Mouse (Mus musculus) c-Kit-positive CD71-negative TER-119-negative erythroid progenitor cells, embryonic 14.5 days (primary cell): ENCODE data around the gene Izumo4.

Source experiments
- DNase-seq: peaks from one replicate; pipeline ENCODE4 v3.0.0-alpha.2; 2013; ENCODE audit warnings: low read depth

Gene Izumo4

GRCm38 (mm10) chr10:80701721-80702535, at the start of gene Izumo4, which contains the start of gene Mob3a:
Gene Izumo4, plus strand, starts transcription at chr10:80702184.
Gene Mob3a, minus strand, starts transcription at chr10:80701977.
- DNase-seq: peak; percentile 97

GRCm38 (mm10) chr10:80653156-80653720, 48.7 kb upstream of the Izumo4 start:
- DNase-seq: no peak

DNA sequence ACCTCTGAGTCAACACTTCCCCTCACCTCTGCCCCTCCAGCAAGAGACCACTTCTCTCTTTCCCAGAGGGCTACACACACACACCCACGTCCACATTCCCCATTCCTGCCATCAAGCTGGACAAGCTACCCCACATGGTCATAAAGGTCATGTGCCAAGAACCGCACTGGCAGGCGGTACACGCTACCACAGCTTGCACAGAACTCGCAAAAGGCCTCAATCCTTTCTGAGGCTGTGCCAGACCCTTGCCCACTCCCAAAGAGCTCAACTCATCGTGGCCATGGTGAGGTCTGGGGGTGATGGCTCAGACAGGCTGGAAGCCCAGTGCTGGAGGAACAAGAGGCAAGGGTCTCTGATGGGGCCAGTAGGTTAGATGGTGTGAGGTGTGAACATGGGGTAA, 47.1 kb upstream of the Izumo4 start:
- DNase-seq: no peak

DNA sequence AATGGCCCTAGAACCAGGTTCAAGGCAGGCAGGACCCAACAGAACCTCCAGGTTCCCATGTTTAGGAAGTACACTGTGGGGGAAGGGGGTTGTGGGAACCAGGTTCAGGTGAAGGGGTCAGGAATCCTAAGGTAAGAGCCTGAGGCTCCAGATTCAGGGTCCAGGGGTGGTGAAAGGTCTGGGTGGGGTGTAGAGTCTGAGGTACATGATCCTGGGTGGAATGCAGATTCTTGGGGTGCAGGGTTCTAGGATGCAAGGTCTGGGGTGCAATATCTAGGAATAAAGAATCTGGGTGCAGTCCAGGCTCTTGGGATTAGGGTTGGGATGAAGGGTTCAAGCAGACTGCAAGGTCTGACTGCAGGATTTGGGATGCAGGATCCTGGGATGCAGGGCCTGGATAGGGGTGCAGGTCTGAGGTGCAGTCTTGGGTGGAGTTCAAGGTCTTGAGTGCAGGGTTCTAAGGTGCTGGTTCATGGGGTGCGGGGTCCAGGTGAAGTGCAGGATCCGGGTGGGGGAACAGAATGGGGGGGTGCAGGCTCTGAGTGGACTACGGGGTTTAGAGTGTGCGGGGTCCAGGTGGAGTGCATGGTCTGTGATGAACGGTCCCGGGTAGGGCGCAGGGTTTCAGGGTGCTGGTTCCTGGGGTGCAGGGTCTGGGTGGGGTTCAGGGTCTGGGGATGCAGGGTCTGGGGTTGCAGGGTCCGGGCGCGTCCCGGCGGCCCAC, 46.4 kb upstream of the Izumo4 start:
- no peak for DNase-seq

DNA sequence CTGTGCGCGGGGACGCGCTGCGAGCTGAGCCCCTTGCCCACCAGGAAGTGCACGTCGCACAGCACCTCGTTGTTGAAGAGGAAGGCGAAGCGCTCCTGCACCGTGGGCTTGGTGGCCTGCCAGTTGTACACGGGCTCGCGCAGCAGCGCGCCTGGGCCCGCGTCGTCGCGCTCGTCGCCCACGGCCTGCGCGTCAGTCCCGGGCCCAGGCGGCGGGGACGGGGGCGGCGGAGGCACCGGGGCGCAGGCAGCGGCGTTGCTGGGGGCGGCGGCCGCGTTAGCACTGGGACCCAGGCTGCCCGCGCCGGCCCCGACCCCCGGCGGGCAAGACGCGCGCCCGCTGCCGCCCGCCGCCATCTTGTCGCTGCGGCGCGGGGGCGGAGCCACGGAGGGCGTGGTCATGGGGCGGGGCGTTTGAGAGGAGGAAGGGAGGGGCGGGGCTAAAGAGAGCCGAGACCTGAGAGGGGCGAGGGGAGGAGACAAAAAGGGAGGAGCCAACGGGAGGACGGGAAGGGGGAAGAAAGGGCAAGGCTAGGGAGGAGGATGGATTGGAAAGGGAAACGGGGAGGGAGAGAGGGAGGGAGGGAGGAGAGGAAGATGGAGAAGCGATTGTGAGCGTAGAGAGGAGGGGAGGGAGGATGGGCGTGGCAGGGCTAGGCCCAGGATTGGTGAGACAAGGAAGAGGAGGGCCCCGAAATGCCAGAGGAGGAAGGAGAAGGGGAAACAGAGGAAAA, 45.7 kb upstream of the Izumo4 start:
- peak; percentile 93 for DNase-seq

DNA sequence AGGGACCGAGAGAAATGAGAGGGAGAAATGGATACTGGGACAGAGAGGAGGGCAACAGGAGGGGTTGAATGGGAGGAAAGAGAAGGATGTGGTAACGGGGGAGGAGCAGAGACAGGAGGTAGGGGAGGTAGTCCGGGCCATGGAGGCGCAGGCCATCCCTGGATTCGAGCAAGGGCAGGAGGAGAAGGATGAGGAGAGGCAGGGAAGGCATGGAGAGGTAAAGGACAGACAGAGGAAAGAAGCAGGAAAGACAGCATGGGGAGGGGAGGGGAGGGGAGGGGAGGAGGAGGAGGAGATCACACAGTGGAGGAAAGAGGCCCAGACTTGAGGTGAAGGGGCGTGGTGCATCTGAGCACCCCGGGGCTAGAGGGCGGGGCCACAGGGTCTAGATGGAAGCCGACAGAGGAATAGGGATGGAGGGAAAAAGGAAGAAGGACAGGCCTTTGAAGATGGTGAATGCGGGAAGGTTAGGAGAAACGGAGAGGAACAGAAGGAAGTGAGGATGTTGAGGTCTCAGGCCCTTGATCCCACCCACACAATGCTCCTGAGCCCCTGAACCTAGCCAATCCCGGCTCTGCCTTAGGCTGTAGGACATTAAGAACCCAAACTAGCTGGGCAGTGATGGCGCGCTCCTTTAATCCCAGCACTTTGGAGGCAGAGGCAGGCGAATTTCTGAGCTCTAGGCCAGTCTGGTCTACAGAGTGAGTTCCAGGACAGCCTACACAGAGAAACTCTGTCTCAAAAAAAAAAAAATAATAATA, 44.9 kb upstream of the Izumo4 start, which contains the start of gene Btbd2:
Gene Btbd2, minus strand, starts transcription at position 209 of the 761 bp plus-strand sequence.
- DNase-seq: no peak

- DNase-seq: no peak
Observed at GRCm38 (mm10) chr10:80658194-80658840, 43.7 kb upstream of the Izumo4 start.

- no peak for DNase-seq
Observed at GRCm38 (mm10) chr10:80658841-80659202, 43.2 kb upstream of the Izumo4 start.

DNA sequence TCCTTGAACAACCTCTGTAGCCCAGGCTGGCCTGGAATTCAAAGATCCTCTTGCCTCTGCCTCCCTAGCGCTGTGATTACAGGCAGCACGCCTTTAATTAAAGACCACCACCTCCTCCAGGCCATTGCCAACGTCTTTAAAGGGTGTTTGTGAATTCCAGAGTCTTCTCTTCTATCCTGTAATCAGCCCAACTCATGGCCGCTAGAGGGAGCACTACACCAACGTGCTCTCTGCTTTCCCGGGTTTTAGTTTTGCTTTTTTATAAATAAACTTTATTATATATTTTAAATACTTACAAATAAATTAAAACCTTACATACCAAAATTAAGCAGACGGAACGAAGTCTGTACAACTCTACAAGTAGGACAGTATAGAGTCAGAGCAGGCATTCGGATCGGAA, 42.8 kb upstream of the Izumo4 start:
- DNase-seq: peak; percentile 67

DNA sequence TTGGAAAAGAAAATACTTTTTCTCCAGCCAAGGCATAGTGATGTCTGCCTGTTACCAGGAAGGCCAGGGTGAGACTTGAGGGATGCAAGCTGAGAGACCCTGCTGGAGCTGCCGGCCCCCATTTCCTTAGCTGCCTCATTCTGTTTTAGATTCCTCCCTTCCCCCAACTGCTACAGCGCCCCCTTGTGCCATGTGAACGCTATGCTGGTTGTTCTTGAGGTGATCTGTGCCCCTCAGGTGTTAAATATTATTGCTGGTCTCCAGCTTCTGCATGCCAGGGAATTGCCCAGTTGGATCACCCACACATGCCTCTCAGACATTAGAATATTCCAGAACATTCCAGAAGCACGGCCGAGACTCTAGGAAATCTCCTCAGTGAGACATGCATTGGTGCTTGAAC, 40.8 kb upstream of the Izumo4 start:
- peak; percentile 78 for DNase-seq

DNA sequence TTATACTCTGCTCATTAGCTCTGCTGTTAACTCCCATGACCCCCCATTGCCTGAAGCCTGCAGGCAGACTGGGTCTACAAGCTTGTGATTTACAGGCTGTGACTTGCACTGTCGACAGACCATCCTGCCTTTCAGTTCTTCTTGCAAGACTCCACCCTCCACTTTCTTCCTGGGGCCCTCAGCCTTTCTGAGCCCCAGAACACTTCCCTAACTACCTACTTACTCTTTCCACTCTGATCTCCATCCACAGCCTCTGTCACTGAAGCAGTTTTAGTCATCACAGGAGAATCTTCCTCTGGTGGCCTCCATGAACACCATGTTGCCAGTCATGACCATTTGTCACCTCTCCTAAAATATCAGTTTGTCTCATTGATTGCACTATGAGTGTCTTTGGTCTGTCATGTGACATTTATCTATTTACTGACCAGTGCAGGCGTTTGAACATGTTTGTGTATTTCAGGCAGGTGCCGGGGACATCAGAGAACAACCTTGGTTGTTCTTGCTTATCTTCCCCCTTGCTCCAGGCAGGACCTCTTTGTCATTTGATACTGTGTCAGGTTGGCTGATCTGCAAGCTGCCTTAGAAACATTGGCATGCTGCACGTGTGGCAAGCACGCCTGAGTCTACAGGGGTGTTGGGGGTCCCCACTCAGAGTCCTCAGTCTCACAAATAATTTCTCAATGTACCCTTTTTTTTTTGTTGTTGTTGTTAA, 38.3 kb upstream of the Izumo4 start:
- peak; percentile 43 for DNase-seq

GRCm38 (mm10) chr10:80664197-80665015, 37.6 kb upstream of the Izumo4 start:
- peak; percentile 43 for DNase-seq

DNA sequence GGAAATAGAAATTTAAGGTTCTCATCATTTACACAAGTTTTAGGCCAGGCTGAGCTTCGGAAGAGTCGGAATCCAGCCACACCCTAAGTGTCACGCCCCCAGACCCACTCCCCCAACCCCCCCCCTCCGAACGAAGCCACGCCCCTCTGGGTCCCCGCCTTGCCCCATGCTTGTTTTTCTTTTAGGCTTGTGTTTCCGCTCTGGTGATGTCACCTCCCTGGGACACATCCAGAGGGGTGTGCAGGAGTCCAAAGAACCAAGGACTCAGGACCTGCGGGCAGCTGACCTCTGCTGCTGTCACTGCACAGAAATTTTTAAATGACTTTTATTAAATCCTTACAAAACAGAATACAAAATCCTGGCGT, 37.0 kb upstream of the Izumo4 start:
- no peak for DNase-seq

DNA sequence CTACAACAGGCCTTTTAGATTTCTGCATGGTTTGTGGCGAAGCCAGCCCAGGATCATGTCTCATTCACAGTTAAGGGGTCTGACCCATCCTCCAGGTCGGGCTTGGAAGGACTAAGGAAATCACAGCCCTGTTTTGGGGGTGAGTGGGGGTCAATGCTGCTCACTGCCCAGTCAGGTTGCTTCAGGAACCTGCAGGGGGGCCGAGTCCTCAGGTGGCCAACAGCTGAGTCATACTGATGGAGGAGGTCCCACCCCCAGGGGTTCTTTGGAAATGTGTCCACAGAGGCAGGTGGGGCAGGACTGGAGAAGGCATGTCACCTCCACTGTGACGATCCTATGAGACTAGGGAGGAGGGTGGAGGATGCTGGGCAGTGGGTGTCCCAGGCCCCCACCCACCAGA, 36.5 kb upstream of the Izumo4 start:
- no peak for DNase-seq

GRCm38 (mm10) chr10:80665981-80666733, 35.8 kb upstream of the Izumo4 start:
- no peak for DNase-seq

DNA sequence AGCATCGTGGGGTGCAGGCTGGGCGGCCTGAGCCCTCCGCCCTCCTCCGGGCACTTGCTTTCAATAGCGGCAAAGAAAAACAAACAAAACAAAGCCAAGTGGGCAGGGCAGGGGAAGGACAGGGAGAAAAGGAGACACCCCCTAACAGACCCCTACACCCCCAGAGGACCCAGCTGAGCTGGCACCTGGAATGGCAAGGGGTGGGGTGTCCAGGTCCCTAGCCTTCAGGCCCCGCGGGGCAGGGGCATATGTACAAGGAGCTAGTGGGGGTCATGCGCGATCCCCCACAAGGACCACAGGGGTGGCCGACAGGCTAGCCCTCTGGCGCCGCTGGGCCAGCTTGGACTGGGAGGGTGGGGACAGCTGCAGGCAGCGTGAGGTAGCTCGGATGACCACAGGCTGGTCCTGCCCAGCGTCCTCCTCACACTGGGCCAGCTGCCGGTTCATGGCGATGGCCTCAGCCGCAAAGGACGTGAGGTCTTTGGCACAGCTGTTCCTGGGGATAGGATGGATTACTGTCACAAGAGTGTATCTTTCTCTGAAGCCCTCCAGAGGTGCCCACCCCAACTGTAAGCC, 35.1 kb upstream of the Izumo4 start:
- DNase-seq: no peak

- no peak for DNase-seq
Observed at GRCm38 (mm10) chr10:80668614-80669013, 33.4 kb upstream of the Izumo4 start.

GRCm38 (mm10) chr10:80669018-80669417, 33.0 kb upstream of the Izumo4 start:
- no peak for DNase-seq
